Mouse (Mus musculus) neural tube, embryonic 11.5 days (tissue): ENCODE measurements around the gene Eps8. TPM values are rescaled to one million over a fixed set of nuclear protein-coding genes. Genes with fewer than 3 reads are reported as not detected.

ENCODE experiments used
- ATAC-seq: fragments of 200-750 bp; cut with Nextera tagmentation; 2 replicates; pipeline ENCODE4 v1.8.0; 2017; ENCODE audit warnings: moderate number of reproducible peaks, mild to moderate bottlenecking, moderate TSS enrichment, moderate library complexity; ENCODE audit not compliant: insufficient read depth, low FRiP score, low TSS enrichment
- DNase-seq: peaks from one replicate; pipeline ENCODE4 v3.0.0-alpha.2; 2015; ENCODE audit warnings: low spot score
- H3K27ac ChIP-seq: fragments of 300-500 bp; sonication (generic); 2 replicates; pipeline ENCODE4 v1.5.1; 2014; ENCODE audit warnings: low read depth, mild to moderate bottlenecking, low read length
- H3K27me3 ChIP-seq: fragments of 300-500 bp; sonication (generic); 2 replicates; pipeline ENCODE4 v1.6.1; 2014; ENCODE audit warnings: mild to moderate bottlenecking, low read length, mixed read lengths; ENCODE audit not compliant: control insufficient read depth, insufficient read depth
- H3K36me3 ChIP-seq: fragments of 300-500 bp; sonication (generic); 2 replicates; pipeline ENCODE4 v1.6.1; 2014; ENCODE audit warnings: mild to moderate bottlenecking, low read length, moderate library complexity, mixed read lengths; ENCODE audit not compliant: control insufficient read depth, insufficient read depth
- H3K4me1 ChIP-seq: fragments of 300-500 bp; sonication (generic); 2 replicates; pipeline ENCODE4 v1.6.1; 2014; ENCODE audit warnings: low read length, mixed read lengths; ENCODE audit not compliant: control insufficient read depth, insufficient read depth
- H3K4me2 ChIP-seq: fragments of 300-500 bp; sonication (generic); 2 replicates; pipeline ENCODE4 v1.6.1; 2014; ENCODE audit warnings: low read depth, mild to moderate bottlenecking, moderate library complexity
- H3K4me3 ChIP-seq: fragments of 300-500 bp; sonication (generic); 2 replicates; pipeline ENCODE4 v1.5.1; 2014; ENCODE audit warnings: low read depth, low read length
- H3K9ac ChIP-seq: fragments of 300-500 bp; sonication (generic); 2 replicates; pipeline ENCODE4 v1.6.1; 2014; ENCODE audit warnings: mild to moderate bottlenecking, low read length
- H3K9me3 ChIP-seq: fragments of 300-500 bp; sonication (generic); 2 replicates; pipeline ENCODE4 v1.6.1; 2016; ENCODE audit warnings: low read length; ENCODE audit not compliant: control insufficient read depth
- WGBS: fragments of 180-500 bp; shearing (Covaris S2); extraction: QIAGEN DNeasy Blood & Tissue Kit; methylation state at CpG from one replicate; pipeline ENCODE4 v1.1.7; 2014; 5-methylcytosine and 5-hydroxymethylcytosine counted together
- polyA plus RNA-seq: library from polyadenylated mRNA; unstranded; fragments of >200 nt; fragmentation: Nextera tagmentation; extraction: Ambion mirVana; gene quantifications from 2 replicates; pipeline ENCODE4 v1.2.1, GENCODE M21; 2014

Eps8 gene
- polyA plus RNA-seq, 1 experiment from 2014 or later, result 6.6 TPM

- Histone ChIP-seq H3K9ac (no peak overlapping the region), H3K4me1 (no peaks in the 10 kb centered on the region), H3K27ac (no peak overlapping the region), H3K4me3 (no peak overlapping the region), H3K27me3 (no peaks in the 10 kb centered on the region), H3K36me3 (no peaks in the 10 kb centered on the region), H3K4me2 (no peak overlapping the region), H3K9me3 (no peaks in the 10 kb centered on the region)
- 87% methylated on average over 12 of the region's 12 CpGs for WGBS
- no peak for DNase-seq
- no peak for ATAC-seq
These were observed 77.9 kb downstream of the Eps8 start for GRCm38 (mm10) chr6:137576670-137577371.

DNA sequence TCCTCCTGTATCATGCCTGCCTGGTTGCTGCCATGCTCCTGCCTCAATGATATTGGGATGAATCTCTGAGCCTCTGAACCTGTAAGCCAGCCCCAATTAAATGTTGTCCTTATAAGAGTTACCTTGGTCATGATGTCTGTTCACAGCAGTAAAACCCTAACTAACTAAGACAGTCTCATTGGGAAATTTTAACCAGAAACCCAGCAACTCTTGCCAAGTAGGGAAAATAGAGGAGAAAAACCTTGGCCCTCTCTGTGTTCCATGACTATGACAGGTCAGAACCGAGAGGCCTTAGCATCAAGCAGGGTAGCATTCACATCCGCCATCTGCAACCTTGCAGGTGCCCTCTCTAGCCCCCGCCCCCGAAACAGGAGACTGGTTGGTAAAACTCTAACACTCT, 78.6 kb downstream of the Eps8 start:
- Histone ChIP-seq H3K4me2 (no peak overlapping the region), H3K4me3 (no peak overlapping the region), H3K4me1 (no peaks in the 10 kb centered on the region), H3K27ac (no peak overlapping the region), H3K9ac (no peak overlapping the region), H3K27me3 (no peaks in the 10 kb centered on the region), H3K36me3 (no peaks in the 10 kb centered on the region), H3K9me3 (no peaks in the 10 kb centered on the region)
- DNase-seq (no peak), ATAC-seq (no peak)
- 91% methylated on average over 4 of the region's 4 CpGs for WGBS

GRCm38 (mm10) chr6:137573897-137574296, 80.8 kb downstream of the Eps8 start:
- Histone ChIP-seq H3K27ac (no peak overlapping the region), H3K4me3 (no peak overlapping the region), H3K4me2 (no peak overlapping the region), H3K9ac (no peak overlapping the region), H3K27me3 (no peaks in the 10 kb centered on the region), H3K36me3 (no peaks in the 10 kb centered on the region), H3K9me3 (no peaks in the 10 kb centered on the region), H3K4me1 (no peaks in the 10 kb centered on the region)
- DNase-seq (no peak), ATAC-seq (no peak)
- WGBS, result 69% methylated on average over 7 of the region's 7 CpGs

DNA sequence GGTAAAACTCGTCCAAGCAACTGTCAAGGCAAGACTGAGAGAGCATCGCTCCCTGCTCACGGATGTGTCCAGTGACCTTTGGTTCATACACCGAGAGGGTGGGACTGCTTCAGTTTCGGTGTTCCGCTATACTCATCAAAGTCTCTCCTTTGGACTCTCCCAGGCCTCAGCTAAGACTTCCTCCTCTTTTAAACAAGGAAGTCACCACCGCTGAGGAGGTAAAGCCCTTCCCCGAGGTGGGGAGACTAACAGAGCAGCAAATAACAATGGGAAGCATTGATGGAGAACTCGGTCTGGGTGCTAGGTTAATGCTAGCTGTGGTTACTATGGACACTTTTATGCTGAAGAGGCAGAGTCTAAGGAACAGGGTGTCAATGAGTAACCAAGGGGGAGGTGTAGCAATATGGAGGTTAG, 84.0 kb downstream of the Eps8 start:
- ATAC-seq (no peak), DNase-seq (no peak)
- no peaks in the 10 kb centered on the region for H3K4me1 ChIP-seq
- no peak overlapping the region for H3K9ac ChIP-seq
- H3K27me3 ChIP-seq, result no peaks in the 10 kb centered on the region
- H3K27ac ChIP-seq, result no peak overlapping the region
- WGBS, result 76% methylated on average over 9 of the region's 9 CpGs
- H3K9me3 ChIP-seq, result no peaks in the 10 kb centered on the region
- no peaks in the 10 kb centered on the region for H3K36me3 ChIP-seq
- H3K4me2 ChIP-seq, result no peak overlapping the region
- no peak overlapping the region for H3K4me3 ChIP-seq

DNA sequence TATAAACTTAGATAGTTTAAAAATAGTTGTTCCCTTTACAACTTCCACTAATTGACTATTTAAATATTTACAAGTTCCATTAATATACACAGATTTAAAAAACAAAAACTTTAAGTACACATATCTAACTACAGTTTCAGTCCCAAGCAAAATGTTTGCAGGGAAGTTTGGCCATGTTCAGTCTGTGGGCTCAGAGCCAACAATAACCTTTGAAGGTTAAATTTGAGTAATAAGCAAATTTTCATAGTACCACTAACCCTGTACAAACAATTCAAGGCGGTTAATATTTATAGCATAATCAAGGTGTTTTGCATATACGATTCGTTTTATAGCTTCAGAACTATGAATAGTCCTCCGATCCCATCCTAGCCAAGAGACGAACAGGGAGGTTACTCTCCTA, 84.7 kb downstream of the Eps8 start:
- no peaks in the 10 kb centered on the region for H3K27me3 ChIP-seq
- DNase-seq (no peak), ATAC-seq (no peak)
- no peaks in the 10 kb centered on the region for H3K36me3 ChIP-seq
- no peak overlapping the region for H3K4me2 ChIP-seq
- H3K9ac ChIP-seq, result no peak overlapping the region
- no peak overlapping the region for H3K4me3 ChIP-seq
- H3K9me3 ChIP-seq, result no peaks in the 10 kb centered on the region
- 93% methylated on average over 5 of the region's 5 CpGs for WGBS
- no peaks in the 10 kb centered on the region for H3K4me1 ChIP-seq
- no peak overlapping the region for H3K27ac ChIP-seq

DNA sequence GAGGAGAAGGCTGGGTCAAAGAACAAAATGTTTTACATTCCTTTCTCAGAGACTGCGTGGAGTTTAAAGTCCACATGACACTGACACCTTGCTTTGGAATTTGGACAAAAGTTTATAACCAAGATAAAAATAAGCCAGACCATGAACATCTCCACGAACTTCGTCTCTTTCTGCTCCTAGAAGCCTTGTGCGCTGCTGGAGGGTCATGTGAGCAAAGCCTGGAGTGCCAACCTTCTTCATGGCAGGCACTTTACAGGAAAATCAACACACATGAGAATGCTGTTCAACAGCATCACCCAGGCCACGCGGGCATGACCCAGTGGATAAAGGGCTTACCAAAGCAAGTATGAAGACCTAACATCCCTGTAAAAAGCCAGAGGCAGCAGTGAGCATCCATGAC, 85.6 kb downstream of the Eps8 start:
- DNase-seq (no peak), ATAC-seq (no peak)
- Histone ChIP-seq H3K4me2 (no peak overlapping the region), H3K4me1 (no peaks in the 10 kb centered on the region), H3K36me3 (no peaks in the 10 kb centered on the region), H3K27me3 (no peaks in the 10 kb centered on the region), H3K9ac (no peak overlapping the region), H3K9me3 (no peaks in the 10 kb centered on the region), H3K27ac (no peak overlapping the region), H3K4me3 (no peak overlapping the region)
- WGBS, result 91% methylated on average over 6 of the region's 6 CpGs

GRCm38 (mm10) chr6:137565890-137566289, 88.8 kb downstream of the Eps8 start:
- H3K36me3 ChIP-seq, result no peaks in the 10 kb centered on the region
- no peak overlapping the region for H3K4me2 ChIP-seq
- H3K4me1 ChIP-seq, result peaks cover 5% of the 10 kb centered on the region
- ATAC-seq, result no peak
- H3K4me3 ChIP-seq, result no peak overlapping the region
- no peak for DNase-seq
- no peaks in the 10 kb centered on the region for H3K9me3 ChIP-seq
- no peak overlapping the region for H3K9ac ChIP-seq
- H3K27me3 ChIP-seq, result no peaks in the 10 kb centered on the region
- H3K27ac ChIP-seq, result no peak overlapping the region
- WGBS, result 94% methylated on average over 3 of the region's 3 CpGs

DNA sequence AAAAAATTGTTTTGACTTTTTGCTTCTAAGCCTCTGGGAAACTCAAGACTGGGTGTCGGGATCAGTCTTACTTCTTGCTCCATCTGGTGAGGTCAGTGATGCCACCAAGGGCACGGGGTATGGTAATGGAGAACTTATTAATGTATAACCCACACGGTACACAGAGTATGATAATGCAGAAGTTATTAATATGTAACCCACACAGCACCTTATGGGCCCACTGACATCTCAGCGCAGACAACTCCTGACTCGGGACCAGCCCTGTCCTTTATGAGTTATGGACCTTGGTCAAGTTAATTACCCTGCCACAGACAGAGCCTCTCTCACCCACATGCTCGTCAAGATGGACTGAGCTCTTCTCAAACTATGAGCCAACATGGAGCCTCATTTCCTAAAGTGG, 89.2 kb downstream of the Eps8 start:
- DNase-seq (no peak), ATAC-seq (no peak)
- Histone ChIP-seq H3K27ac (no peak overlapping the region), H3K4me1 (peaks cover 6% of the 10 kb centered on the region), H3K4me2 (no peak overlapping the region), H3K9me3 (no peaks in the 10 kb centered on the region), H3K36me3 (no peaks in the 10 kb centered on the region), H3K4me3 (no peak overlapping the region), H3K9ac (no peak overlapping the region), H3K27me3 (no peaks in the 10 kb centered on the region)
- 88% methylated on average over 6 of the region's 6 CpGs for WGBS

DNA sequence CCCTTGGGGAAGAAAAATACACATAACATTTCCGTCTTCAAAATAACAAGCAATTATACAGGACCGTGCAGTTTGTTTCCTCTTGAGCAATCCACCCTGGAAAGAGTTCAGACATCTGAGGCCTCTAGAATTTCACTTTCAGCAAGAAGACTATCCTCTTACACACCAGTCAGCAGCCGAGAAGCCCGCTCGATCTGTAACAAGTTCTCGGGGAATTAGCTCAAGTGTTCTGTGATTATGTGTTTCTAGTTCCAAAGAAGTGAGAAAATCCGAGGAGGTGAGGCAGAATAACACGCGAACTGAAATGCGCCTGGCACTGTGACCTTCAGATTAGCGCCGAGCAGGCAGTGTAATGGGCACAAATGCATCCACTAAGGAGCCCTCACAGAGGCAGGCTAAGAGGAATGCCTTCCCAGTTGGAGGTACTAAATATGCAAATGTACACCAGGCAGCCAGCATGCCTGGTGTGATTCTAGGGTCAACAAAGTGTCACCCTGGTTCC, 94.3 kb downstream of the Eps8 start:
- no peaks in the 10 kb centered on the region for H3K36me3 ChIP-seq
- peak; percentile 38 for DNase-seq
- H3K27me3 ChIP-seq, result no peaks in the 10 kb centered on the region
- H3K4me2 ChIP-seq, result no peak overlapping the region
- H3K4me1 ChIP-seq, result peaks cover 8% of the 10 kb centered on the region
- no peak overlapping the region for H3K4me3 ChIP-seq
- no peak overlapping the region for H3K9ac ChIP-seq
- no peak overlapping the region for H3K27ac ChIP-seq
- WGBS, result 42% methylated on average over 12 of the region's 12 CpGs
- H3K9me3 ChIP-seq, result no peaks in the 10 kb centered on the region
- peak; percentile 83 for ATAC-seq
